Mouse (Mus musculus): Measurements from ENCODE around the gene Stub1. TPM values are rescaled to one million over a fixed set of nuclear protein-coding genes. Genes with fewer than 3 reads are reported as not detected.

The Stub1 gene
- total RNA-seq, 2 experiments from 2014 or later, result 101 to 131 TPM

DNA sequence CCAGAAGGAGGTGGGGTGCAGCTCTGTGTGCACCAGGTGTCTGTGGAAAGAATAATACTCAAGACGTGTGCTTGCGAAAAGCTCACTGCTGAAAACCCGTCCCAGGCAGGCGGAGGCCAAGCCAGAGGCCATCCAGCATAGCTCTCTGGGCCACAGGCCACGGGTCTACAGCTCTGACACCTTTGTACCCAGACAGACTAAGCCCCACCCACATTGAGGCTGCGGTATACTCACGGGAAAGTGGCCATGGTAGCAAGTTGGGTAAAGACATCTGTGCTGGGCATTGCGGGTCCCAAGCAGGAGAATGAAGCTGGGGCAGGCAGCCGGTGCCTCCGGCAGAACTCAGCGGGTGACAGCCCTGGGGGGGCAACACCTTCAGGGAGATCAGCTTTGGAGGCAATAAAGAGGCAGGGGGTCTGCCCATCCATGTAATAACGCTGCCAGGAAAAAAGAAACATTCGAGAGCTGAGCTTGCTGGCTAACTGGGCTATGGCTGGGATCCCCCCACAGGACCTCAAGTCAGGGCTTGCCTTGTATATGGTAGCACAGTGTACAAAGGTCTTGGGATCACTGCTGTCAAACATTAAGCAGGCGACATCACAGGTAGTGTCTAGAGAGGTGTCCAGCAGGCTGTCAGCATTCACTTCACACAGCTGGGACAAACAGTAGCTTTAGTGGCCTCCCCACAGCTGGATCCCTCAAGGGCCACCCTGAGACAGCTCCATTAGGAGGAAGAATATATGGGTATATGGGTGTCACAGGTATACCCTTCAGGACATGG, 6.4 kb upstream of the Stub1 start:
- ATAC-seq (replicated peaks; ENCODE audit: poor library complexity, severe bottlenecking), result no peak

DNA sequence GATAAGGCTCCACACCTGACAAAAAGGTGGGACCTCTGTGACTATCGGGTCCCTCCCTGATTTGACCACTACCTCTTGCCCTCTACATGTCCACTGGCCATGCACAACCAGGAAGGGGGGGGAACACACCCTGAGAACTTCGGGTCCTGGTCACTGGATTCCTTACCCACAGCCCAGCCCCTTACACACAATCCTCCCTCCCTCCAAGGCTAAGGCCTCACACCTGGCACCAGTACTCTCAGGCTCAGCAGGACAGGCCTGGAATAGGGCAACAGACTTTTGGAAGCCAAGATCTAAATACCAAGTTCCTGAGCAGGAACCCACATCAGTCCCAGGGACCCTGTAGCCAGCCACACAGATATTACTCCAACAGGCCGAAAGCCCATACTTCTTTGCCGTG, 5.7 kb upstream of the Stub1 start:
- no peak for ATAC-seq (replicated peaks; ENCODE audit: poor library complexity, severe bottlenecking)

DNA sequence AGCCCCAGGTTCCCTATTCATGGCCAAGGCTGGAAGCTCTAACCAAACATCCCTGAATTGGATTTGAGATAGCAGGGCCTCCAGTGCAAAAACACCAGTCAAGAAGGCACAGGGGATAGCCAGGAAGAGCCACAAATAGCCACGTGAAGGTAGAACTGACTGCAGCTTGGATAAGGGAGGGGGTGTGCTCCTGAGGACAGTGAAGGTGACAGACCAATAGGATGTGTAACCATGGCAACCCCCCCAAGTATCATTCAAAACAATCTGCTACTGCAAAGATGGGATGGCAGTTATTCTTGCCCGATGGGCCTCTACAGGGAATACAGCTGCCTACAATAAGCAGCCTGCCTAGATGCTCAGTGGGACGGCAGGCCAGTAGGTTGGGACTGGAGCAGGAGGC, 4.3 kb upstream of the Stub1 start:
- ATAC-seq (replicated peaks; ENCODE audit: poor library complexity, severe bottlenecking), result no peak

DNA sequence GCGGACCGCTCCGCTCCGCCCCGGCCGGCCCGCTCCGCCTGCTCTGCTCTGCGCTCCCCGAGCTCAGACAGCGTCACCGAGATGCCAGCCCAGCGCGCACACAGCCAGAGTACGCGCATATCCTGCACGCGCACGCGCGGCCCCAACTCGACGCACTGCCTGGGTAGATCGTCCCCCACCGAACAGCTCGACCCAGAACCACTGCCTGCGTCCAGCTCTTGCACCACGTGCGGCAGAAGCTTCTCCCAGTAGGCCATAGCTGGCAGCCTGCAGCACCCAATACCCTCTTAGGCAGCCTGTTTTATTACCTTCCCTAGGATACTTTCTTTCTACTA, 3.8 kb upstream of the Stub1 start, which contains the start of gene Rhbdl1:
Gene Rhbdl1, minus strand, starts transcription at position 220 of the 335 bp plus-strand sequence.
- ATAC-seq (replicated peaks; ENCODE audit: poor library complexity, severe bottlenecking), result peak; percentile 14

DNA sequence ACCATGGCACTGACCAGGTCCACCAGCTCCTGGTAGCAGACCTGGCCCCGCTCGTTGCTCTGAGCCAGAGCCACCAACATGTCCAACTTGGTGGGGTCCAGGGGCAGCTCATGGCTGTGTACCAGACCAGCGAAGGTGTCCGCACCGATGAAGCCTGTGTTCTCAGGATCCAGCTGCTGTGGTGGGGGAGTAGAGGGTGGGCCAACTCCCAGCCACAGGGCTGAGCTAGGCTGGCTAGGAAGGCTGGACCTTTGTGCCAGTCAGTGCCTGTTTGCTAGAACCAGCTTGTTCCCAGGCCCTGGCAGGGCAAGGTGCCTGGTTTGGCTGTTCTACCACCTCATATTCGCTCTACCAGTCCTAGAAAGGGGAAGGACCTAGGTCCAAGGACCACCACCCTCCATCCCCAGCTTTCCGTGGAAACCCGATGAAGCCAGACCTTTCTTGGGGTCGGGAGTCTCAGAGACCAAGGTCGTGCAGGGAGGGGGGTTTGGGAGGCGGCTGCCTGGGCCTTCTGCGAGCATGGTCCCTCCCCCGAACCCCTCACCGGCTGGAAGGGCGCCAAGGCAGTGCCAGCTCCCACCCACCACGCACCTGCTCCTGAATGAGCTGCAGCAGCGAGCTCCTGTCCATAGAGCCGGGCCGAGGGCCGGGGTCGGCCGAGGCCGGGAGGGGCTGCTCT, 3.3 kb upstream of the Stub1 start:
- no peak for ATAC-seq (replicated peaks; ENCODE audit: poor library complexity, severe bottlenecking)

DNA sequence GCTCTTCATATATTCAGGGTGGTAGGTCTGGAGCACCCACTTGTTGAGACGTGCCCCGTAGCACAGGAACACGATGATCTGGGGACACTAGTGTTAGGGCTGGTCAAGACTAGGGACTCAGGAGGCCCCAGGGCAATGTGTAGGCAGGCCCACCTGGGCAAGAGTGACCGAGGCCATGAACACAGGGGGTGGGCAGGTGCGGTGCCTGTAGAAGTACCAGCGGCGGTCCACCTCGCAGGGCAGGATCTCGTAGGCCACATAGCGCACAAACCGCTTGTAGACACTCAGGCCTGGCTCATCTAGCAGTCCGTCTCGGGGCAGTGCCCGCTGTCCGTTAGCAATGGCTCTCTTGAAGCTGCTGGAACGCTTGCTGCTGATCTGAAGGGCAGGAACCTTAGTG, 2.6 kb upstream of the Stub1 start:
- ATAC-seq (replicated peaks; ENCODE audit: poor library complexity, severe bottlenecking), result no peak

DNA sequence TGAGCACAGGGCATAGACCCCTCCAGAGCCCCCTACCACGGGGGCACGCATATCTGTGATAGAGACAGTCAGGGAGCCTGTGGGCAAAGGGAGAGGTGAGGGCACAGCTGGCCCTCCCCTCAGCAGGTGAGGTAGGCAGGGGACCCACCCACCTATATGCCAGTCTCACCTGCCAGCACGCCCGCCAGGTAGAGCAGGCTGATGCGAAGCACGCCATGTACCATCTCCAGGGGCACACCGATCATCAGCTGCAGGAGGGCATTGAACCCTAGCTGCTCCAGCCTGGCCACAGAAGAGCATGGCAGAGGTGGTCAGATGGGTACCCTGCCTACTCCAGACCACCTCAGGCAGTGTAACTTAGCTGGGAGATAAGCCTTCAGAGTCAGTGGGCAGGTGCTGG, 2.1 kb upstream of the Stub1 start:
- ATAC-seq (replicated peaks; ENCODE audit: poor library complexity, severe bottlenecking), result no peak

DNA sequence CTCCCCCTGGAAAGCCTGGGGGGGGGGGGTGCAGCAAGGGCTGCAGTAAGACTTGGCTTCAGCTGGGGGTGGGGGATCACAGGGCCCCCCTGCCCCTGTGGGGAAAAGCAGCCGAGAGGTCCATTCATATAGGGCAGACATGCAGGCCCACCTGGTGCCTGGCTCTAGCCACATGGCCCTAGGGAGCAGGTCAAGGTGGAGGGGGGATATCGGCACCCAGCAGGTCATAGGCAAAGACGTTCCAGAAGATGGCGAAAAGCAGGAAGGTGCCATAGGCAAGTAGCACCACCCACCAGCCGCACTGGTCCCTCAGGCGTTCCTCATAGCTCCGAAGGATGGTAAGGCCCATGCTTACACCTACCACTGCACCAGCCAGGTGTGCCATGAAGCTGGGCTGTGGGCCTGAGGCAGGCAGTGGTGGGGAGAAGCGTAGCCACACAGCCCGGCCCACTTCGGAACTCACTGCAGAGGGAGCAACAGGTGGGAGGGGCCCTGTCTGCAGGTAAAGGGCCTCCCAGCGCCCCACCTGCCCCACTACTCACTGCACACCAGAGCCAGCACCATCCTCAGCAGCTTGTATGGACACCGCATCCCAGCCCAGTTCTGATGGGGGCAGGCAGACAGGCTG, 1.5 kb upstream of the Stub1 start:
- ATAC-seq (replicated peaks; ENCODE audit: poor library complexity, severe bottlenecking), result no peak

DNA sequence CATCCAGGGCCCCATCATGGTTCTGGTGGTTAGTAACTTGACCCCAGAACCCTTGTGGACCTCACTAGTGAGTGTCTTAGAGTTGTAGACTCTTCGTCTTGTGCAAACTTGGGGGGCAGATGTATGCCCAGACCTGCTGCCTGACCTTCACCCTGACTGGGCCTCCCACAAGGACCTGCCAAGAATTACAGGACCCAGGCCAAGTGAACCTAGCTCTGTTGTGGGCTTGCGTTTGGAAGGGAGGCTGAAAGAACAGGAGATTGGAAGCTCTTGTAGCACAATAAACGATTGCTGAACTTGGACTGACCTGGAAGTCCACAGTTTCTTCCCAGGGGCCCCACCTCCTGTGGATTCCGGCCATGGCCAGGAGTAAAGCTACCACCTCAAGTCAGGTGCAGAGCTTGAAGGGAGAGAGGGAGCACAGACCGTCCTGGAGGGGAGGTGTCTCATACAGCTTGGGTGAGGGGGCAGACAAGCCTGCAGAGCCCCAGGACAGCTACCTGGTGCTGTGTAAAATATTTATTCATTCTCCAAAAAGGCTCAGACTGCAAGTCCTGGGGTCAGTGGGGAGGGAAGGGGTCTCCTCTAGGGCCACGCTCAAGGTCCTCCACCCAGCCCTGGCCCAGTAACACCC, 874 bp upstream of the Stub1 start:
- no peak for ATAC-seq (replicated peaks; ENCODE audit: poor library complexity, severe bottlenecking)

DNA sequence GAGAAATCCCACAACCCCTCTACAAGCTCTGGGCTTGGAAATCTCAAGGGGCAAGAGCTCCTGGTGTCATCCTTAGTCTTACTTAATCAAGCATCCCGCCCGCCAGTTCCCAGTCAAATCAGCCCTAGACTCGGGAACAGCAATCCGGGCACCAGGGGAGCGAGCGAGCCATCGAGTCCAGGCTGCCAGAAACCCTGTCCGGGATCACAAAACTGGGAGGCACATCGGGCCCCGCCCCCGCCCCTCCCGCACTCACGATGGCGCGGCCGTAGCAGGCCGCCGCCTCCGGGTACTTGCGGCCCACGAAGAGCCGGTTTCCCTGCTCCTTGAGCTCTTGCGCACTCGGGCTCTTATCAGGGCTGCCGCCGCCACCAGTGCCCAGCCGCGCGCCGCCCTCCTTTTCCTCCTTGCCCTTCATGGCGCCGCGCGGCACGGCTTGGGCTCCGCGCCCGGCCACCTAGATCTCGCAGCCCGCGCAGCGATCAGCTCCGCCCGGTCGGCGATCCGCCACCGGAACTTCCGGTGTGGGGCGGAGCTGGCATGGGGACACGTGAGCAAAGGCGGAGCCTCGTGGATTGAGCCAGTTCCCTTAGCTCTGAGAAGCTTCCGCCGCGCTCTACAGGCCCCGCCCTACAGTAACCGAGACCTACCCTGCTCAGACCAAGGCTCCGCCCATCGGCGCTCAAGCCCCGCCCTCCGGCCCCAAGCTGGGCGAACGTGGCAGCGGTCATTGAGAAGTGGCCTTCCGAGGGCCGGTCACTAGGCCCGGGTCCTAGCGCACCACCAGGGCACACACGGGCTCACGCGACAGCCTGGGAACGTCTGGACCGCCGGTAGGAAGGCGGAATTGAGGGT, 541 bp downstream of the Stub1 start:
- ATAC-seq (replicated peaks; ENCODE audit: poor library complexity, severe bottlenecking), result peak; percentile 73

DNA sequence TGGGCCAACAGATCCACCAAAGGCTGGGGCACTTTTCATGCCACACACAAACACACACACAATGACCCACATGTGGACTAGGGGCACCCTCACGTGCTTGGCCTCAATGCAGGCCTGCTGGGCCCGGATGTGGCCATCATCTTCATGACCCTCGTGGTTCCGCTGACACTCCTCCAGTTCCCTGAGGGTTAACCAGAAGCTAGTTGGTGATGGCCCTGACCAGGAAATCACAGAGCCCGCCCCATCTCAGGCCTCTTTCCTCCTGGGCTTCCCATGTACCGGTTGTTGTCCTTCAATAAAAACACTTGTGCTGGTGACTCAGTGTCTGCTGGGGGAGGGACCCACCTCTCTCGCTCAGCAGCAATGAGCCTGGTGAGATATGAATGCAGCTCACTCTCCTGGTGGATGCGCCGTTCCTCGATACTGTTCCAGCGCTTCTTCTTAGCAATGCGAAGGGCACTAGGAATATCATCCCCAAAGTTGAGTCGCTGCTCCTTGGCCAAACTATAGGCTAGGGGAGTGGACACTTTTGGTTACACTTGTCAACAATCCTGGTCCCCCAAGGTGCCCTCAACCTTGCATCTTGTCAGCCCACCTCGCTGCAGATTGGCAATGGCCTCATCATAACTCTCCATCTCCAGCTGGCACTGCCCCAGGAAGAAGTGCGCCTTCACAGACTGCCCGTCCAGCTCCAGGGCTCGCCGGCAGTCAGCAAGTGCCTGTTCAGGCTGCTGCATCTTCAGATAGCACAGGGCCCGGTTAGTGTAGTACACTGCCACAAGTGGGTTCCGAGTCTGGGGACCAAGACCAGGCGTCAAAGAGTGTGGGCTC, 1.5 kb downstream of the Stub1 start:
- ATAC-seq (replicated peaks; ENCODE audit: poor library complexity, severe bottlenecking), result no peak

DNA sequence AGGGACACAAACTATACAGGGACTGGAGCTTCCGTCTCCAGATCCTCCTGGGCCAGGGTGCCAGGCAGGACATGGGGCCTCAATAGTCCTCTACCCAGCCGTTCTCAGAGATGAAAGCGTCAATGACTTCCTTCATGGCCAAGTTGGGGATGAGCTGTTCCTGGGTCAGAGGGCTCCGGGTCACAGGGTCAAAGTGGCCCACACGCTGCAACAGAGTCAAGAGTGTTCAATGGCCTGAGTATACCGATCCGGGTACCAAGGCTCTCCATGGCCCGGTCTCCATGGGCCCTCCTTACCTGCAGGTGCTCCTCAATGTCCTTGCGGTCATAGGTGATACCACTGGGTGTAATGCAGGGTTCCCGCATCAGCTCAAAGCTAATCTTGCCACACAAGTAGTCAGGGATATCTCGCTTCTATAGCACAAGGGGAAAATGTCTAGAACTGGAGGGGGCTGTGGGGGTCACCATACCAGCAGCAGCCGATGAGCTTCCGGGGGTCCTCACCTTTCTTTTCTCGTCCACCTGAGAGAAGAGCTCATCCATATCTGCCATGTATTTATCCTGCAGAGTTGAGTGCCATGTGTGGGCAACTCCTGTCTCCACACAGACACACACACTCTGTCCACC, 2.3 kb downstream of the Stub1 start:
- ATAC-seq (replicated peaks; ENCODE audit: poor library complexity, severe bottlenecking), result no peak

DNA sequence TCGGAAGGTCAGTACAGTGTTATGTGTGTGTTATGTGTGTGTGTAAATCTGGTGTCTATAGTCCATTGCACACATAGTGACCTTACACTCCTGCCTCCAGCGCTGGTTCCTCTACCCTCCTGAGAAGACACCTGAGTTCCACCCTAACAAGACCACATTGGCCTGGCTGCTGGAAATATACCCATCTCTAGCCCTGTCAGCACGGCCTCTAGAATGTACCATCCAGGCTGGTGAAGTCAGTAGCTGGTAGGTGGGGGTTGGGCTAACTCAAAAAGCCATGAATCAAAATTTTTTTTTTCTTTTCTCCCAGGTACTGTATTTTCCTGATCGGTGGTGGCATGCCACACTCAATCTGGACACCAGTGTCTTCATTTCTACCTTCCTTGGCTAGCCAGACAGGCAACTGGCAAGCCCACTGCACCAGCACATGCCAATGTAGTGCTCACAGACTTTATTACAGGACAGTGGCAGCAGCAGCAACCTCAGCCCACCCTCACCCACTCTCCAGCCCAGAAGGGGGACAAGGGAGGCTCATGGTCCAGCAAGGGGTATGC, 2.9 kb downstream of the Stub1 start:
- ATAC-seq (replicated peaks; ENCODE audit: poor library complexity, severe bottlenecking), result no peak

DNA sequence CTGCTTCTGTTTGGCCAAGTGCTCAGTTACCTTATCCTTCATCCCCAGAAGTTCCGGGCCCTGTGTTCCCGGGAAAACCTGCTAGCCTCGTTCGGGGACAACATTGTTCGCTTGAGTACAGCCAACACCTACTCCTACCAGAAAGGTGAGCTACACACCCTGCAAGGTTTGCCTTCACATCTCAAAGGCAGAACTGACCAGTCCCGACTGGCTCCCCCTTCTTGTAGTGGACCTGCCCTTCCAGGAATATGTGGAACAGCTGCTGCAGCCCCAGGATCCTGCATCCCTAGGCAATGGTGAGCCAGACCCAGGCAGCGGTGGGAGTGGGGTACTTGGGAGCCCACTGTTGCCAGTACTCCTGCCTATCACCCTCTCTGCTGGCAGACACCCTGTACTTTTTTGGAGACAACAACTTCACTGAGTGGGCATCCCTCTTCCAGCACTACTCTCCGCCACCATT, 3.6 kb downstream of the Stub1 start:
- ATAC-seq (replicated peaks; ENCODE audit: poor library complexity, severe bottlenecking), result no peak

DNA sequence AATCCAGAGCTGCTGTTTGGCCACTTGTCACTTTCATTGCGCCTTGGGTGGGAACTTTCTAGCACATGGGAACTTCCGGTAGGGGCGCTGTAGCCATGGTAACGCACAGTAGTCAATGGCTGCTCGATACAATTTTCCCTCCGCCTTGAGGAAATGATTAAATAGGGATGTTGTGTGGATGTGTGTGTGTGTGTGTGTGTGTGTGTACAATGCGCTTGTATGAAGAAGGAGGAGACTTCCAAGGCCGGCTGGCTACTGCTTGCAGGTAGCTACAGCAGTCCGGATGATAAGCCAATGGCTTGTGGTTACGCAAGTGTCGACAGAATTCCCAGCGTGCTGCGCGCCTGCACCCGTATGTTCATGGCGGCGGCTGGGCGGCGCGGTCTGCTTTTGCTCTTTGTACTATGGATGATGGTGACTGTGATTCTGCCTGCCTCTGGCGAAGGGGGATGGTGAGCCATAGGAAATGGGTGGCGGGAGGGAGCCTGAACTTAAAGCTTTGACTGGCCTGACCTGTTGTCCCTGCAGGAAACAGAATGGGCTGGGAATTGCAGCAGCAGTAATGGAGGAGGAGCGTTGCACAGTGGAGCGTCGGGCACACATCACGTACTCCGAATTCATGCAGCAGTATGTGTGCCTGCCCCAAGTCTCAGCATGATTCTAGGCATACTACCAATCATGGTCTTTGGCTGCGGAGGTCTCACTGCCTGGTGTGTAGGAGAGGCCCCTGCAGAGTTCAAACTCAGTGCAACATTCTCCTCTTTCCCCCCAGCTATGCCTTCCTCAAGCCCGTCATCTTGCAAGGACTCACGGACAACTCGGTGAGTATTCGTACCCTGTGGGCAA, 4.3 kb downstream of the Stub1 start, which contains the start of gene Jmjd8:
Gene Jmjd8, plus strand, starts transcription at position 156 of the 846 bp plus-strand sequence.
- ATAC-seq (replicated peaks; ENCODE audit: poor library complexity, severe bottlenecking), result peak; percentile 13

DNA sequence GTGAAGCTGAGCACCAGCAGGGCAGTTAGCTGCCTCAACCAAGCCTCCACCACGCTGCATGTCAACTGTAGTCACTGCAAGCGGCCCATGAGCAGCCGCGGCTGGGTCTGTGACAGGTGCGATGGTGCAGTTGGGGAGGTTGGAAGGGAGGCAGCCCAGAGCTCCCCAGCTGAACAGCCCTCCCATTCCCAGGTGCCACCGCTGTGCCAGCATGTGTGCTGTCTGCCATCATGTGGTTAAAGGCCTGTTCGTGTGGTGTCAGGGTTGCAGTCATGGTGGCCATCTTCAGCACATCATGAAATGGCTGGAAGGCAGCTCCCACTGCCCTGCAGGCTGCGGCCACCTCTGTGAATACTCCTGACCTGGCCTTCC, 5.0 kb downstream of the Stub1 start:
- no peak for ATAC-seq (replicated peaks; ENCODE audit: poor library complexity, severe bottlenecking)

DNA sequence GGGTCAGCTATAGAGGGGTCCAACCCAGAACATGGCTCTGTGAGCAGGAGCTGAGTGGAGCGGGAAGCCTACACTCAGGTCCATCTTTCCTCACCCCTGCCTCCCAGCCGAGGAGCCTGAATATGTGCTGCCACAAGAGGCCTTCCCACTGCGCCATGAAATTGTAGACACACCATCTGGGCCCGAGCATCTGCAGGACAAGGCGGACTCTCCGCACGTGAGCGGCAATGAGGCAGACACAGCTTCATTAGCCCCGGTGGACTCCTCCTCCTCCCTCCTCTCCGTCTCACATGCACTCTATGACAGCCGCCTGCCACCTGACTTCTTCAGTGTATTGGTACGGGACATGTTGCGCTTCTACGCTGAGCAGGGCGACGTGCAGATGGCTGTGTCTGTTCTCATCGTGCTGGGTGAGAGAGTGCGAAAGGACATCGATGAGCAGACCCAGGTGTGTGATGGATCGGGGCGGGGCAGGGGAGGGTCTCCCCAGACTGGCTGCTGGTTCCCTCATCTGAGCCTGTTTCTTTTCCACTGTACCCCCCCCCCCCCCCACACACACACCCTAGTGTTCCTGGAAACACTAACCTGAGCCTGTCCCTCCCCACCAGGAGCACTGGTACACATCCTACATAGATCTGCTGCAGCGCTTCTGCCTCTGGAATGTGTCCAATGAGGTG, 5.5 kb downstream of the Stub1 start:
- no peak for ATAC-seq (replicated peaks; ENCODE audit: poor library complexity, severe bottlenecking)
